Mouse (Mus musculus) mature B cell (primary cell): ENCODE results near the gene Oxtr.

Experiments
- in situ Hi-C: fragments of 300-500 bp; cut with MboI; formaldehyde crosslinking; loops from 2 replicates; pipeline ENCODE4 v1.14.3; 2019

Oxtr gene

DNA sequence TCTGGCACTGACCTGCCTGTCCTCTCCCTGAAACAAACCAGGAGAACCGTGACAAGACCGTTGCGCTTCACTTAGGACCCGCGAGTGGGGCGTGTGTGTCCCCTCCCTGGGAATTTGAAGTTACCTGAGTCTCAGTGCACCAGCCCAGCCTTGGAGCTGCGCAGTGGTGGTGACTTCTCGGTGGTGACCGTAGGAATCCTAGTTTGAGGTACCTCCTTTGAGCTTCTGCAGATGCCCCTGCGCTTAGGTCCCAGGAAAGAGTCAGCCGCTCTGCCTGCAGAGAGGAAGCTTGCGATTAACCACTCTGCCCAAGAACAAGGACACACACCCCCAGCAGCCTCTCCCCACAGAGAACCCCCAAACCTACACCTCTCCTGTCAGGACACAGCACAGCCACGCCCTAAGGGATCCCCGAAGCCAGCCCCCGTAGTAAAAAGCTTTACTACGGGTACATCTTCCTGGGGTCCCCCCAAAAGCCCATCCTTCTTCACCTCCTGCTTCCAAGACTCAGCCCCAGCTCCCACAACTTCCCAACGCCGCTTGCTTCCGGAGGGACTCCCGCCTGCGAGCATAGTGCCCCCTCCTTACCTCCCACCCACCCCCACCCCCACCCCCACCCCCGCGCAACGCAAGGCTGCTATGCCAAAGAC lies at the start of gene Oxtr:
Gene Oxtr (minus strand): TSS at position 34 of the 650 bp plus-strand sequence.
- in situ Hi-C loops: no loop called here

GRCm38 (mm10) chr6:112525434-112525833 lies 35.7 kb upstream of the Oxtr start:
- in situ Hi-C loops: no loop called here

DNA sequence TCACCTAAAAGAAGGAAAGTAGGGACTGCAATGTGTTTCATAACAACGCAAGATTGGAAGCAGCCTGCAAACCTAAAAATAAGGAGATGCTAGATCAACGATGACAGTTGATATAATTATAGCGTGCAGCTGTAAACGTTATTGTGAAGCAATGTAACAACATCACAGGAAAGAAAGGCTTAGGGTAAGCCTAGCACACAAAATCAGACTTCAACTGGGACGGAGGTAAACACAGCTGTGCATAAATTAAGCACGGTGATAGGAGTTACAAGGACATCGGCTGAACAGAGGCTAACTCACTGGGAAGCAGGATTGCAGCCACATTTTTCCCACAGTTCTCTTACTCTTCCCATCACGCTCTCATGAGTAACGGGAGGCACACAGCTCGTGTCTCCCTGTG lies 34.7 kb upstream of the Oxtr start:
- in situ Hi-C loops: no loop called here

GRCm38 (mm10) chr6:112517991-112518390 lies 28.2 kb upstream of the Oxtr start:
- in situ Hi-C loops: no loop called here

- in situ Hi-C loops: no loop called here
Observed at GRCm38 (mm10) chr6:112517572-112517971, 27.8 kb upstream of the Oxtr start.

DNA sequence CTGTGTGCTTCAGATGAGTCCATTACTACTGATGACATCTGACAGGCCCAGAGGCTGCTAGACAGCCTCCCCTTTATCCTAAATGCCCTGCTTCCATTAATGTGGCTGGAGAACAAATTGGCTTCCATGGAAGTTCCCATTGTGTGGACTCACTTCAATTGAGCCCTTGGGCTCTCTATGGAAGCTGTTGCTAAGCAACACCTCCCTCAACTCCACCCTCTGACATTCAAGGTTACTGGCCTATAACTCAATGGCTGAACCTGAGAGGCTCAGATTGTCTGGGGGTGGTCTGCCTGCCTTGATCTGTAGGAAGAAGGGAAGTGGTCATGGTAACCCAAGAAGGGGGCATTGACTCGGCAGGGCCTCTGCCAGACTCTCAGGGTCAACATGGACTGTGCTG lies 26.8 kb upstream of the Oxtr start:
- in situ Hi-C loops: no loop called here

DNA sequence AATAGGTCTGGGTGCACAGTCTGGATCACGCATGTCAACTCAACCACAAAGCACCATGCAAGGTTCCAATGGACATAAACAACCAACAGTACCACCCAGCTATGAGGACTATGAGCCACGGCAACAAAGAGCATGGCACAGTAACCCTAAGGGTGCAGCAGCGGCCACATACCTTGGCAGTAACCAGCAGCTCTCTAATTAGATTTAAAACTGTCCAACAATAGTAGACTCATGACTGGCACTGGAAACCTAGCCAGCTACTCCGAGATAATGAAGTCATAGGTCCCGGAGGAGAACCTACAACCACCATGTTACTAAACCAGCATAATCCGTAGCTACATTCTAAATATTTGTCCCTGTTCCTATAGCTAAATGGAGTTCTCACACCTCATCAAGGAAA lies 24.8 kb upstream of the Oxtr start:
- in situ Hi-C loops: no loop called here

DNA sequence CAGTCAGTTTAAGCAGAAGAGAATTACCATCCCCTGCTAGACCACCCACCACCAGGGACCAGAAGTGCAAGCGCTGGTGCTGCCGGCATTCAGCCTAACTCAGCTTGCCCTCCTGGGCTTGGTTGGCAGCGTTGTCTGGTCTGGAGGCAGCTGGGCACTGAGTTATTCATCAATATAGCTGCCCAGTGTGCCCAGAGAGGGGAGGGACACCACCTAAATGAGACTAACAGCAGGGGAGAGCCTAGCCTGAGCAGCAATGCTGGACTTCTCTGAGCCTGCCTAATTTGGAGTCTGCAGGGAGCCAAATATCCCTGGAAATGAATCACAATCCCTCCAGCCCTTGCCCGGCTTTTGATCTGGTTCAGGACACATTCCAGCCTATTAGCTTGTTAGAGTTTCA lies 20.6 kb upstream of the Oxtr start:
- in situ Hi-C loops: no loop called here

GRCm38 (mm10) chr6:112509590-112510131 lies 19.9 kb upstream of the Oxtr start:
- in situ Hi-C loops: no loop called here

GRCm38 (mm10) chr6:112507617-112508016 lies 17.9 kb upstream of the Oxtr start:
- in situ Hi-C loops: no loop called here

- in situ Hi-C loops: no loop called here
Observed at GRCm38 (mm10) chr6:112501156-112501555, 11.4 kb upstream of the Oxtr start.

GRCm38 (mm10) chr6:112499456-112499855 lies 9.7 kb upstream of the Oxtr start:
- in situ Hi-C loops: no loop called here

DNA sequence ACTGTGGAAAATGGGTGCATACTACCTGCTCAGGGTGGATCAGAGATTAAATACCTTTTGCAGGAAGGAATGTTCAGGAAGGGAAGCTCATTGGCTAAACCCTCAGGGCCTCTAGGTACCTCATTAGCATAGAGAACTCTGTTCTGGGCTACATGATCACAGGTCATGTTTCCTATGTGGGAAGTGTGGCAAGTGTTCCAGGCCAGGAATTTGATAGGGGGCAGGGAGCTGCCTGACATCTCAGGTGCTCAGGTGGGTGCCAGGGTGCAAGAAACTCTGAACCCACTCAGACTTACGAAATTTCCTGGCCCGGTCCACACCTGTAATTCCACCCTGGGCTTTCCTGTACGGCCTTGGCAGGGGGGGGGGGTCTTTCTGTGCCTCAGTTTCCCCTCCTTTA lies 9.0 kb upstream of the Oxtr start:
- in situ Hi-C loops: no loop called here

DNA sequence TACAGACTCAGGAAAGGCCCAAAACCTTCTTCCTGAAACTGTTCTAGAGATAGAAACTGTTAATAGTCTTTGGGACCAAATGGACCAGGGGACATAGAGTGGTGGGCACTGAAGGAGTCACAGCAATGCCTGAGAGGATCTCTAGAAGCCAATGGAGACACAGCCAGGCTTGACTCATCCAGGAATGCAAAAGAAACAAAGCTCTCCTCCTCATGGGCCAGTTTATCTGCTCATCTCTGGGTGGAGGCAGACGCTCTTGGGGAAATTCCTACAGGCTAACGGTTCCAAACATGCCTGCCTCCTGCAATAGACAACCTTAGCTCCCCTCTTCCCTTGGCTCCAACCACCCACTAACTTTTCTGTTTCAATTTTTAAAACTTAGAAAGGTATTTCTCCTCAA lies 7.7 kb upstream of the Oxtr start:
- in situ Hi-C loops: no loop called here

GRCm38 (mm10) chr6:112496291-112497060 lies 6.7 kb upstream of the Oxtr start:
- in situ Hi-C loops: no loop called here

GRCm38 (mm10) chr6:112495219-112495618 lies 5.5 kb upstream of the Oxtr start:
- in situ Hi-C loops: no loop called here

- in situ Hi-C loops: no loop called here
Observed at GRCm38 (mm10) chr6:112494620-112495081, 4.9 kb upstream of the Oxtr start.

- in situ Hi-C loops: no loop called here
Observed at GRCm38 (mm10) chr6:112493371-112493770, 3.6 kb upstream of the Oxtr start.

DNA sequence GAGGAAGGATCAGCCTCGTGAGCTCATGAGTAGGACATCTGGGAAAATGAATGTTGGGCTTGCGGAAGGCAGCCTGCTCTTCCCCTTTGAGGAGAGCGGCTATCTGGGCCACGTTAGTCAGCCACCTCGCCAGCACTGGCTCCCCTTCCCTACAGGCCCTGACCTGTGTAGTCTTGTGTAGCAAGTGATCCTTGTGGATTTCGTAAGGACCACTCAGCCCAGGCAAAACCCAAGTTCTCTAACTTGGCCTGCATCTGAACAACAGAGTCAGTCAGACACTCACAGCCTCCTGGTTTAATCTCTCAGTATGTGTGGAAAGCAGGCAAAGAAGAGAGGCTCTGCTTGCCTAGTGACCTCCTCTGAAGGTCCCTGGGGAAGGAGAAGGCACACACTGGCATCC lies 2.9 kb upstream of the Oxtr start:
- in situ Hi-C loops: no loop called here

DNA sequence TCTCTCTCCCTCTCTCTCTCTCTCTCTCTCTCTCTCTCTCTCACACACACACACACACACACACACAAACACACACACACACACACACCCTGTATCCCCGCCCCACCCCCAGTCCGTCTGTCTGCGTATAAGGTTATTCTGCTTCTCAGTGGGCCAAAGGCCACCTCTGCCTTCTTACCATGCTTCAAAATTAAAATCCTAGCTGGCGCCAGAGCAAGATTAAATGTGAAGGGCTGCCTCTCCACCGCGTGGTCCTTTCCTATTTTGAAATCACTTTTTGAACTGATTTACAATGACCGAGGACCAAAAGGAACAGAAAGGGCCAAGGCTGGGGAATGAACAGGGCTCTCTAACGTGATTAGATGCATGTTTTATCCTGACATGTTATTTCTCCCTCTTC lies 1.8 kb upstream of the Oxtr start:
- in situ Hi-C loops: no loop called here

GRCm38 (mm10) chr6:112490625-112491242 lies 991 bp upstream of the Oxtr start:
- in situ Hi-C loops: no loop called here

- in situ Hi-C loops: no loop called here
Observed at GRCm38 (mm10) chr6:112489181-112489909, 398 bp downstream of the Oxtr start.
